ENCODE assay signal across 15 mouse cellular contexts in genomic region chr2:120046486-120047310, GRCm38 (mm10). TPM values are rescaled to one million over a fixed set of nuclear protein-coding genes. Genes with fewer than 3 reads are reported as not detected.
A peak's percentile ranks its signal among the peaks of the same experiment; 100 is the strongest.
DNase-seq lines count a peak whose midpoint lies in the region; ATAC-seq lines count a peak whose summit lies in the region.
"Had no signal": no experiment of that assay in that cellular context is flagged by ENCODE, and none has a peak within 500 bp of the region (broad histone marks: within the 10 kb centered on the region; RNA-seq: fewer than 3 reads in every experiment).

No protein-coding gene starts in this region.

- H3K4me1 ChIP-seq in hindbrain, embryonic 11.5 days (replicated peaks; ENCODE audit: control insufficient read depth, insufficient read depth, low read length), result no peaks in the 10 kb centered on the region
- no peaks in the 10 kb centered on the region for H3K4me1 ChIP-seq in hindbrain, embryonic 14.5 days (replicated peaks; ENCODE audit: control insufficient read depth, insufficient read depth, low read length)
- peaks cover 38% of the 10 kb centered on the region for H3K4me1 ChIP-seq in limb, embryonic 13.5 days
- no peaks in the 10 kb centered on the region for H3K4me1 ChIP-seq in forebrain, embryonic 14.5 days (ENCODE audit: control insufficient read depth, insufficient read depth, low read length)

- 0 out of 2 replicates have a peak overlapping the region, but pooled peaks have one; percentile 11 for H3K9ac ChIP-seq in hindbrain, embryonic 11.5 days (ENCODE audit: low read depth, low read length)
- no peak overlapping the region for H3K9ac ChIP-seq in hindbrain, embryonic 14.5 days
- 0 out of 2 replicates have a peak overlapping the region, but pooled peaks have one; percentile 31 for H3K9ac ChIP-seq in limb, embryonic 13.5 days
- no peak overlapping the region for H3K9ac ChIP-seq in forebrain, embryonic 14.5 days (ENCODE audit: low read length)
- H3K9ac ChIP-seq: liver, embryonic 14.5 days had no signal

- H3K9me3 ChIP-seq in hindbrain, embryonic 11.5 days (ENCODE audit: control insufficient read depth, low read length), result no peaks in the 10 kb centered on the region
- no peaks in the 10 kb centered on the region for H3K9me3 ChIP-seq in hindbrain, embryonic 14.5 days (ENCODE audit: control insufficient read depth, low read length)
- no peaks in the 10 kb centered on the region for H3K9me3 ChIP-seq in limb, embryonic 13.5 days
- no peaks in the 10 kb centered on the region for H3K9me3 ChIP-seq in forebrain, embryonic 14.5 days (replicated peaks; ENCODE audit: control insufficient read depth, low read length)

- no peak overlapping the region for H3K4me3 ChIP-seq in hindbrain, embryonic 11.5 days (ENCODE audit: low read depth, low read length)
- no peak overlapping the region for H3K4me3 ChIP-seq in hindbrain, embryonic 14.5 days (replicated peaks; ENCODE audit: low read length)
- no peak overlapping the region for H3K4me3 ChIP-seq in limb, embryonic 13.5 days
- no peak overlapping the region for H3K4me3 ChIP-seq in forebrain, embryonic 14.5 days (ENCODE audit: low read depth, low read length)
- H3K4me3 ChIP-seq: erythroblast, embryonic 14.5 days; myocyte had no signal

- no peak overlapping the region for H3K4me2 ChIP-seq in hindbrain, embryonic 11.5 days (replicated peaks; ENCODE audit: low read depth, low read length)
- H3K4me2 ChIP-seq in hindbrain, embryonic 14.5 days (replicated peaks), result no peak overlapping the region
- H3K4me2 ChIP-seq in limb, embryonic 13.5 days (replicated peaks), result no peak overlapping the region
- no peak overlapping the region for H3K4me2 ChIP-seq in forebrain, embryonic 14.5 days (ENCODE audit: low read length)

- H3K27ac ChIP-seq in hindbrain, embryonic 11.5 days (ENCODE audit: low read depth, low read length), result no peak overlapping the region
- no peak overlapping the region for H3K27ac ChIP-seq in hindbrain, embryonic 14.5 days
- no peak overlapping the region for H3K27ac ChIP-seq in limb, embryonic 13.5 days
- H3K27ac ChIP-seq in forebrain, embryonic 14.5 days (ENCODE audit: low read depth, low read length), result no peak overlapping the region
- H3K27ac ChIP-seq: liver, embryonic 14.5 days had no signal

- WGBS in hindbrain, embryonic 11.5 days, result 72% methylated on average over 14 of the region's 14 CpGs
- 71% methylated on average over 14 of the region's 14 CpGs for WGBS in hindbrain, embryonic 14.5 days
- WGBS in limb, embryonic 13.5 days, result 58% methylated on average over 14 of the region's 14 CpGs
- 73% methylated on average over 14 of the region's 14 CpGs for WGBS in forebrain, embryonic 14.5 days

- DNase-seq in hindbrain, embryonic 11.5 days (ENCODE audit: low spot score), result no peak
- no peak for DNase-seq in hindbrain, embryonic 14.5 days (ENCODE audit: low spot score)
- DNase-seq in brain, adult 2 months (ENCODE audit: low read depth, low spot score), result peak; percentile 89
- DNase-seq in frontal cortex, postnatal 36 days (ENCODE audit: low spot score in 2 of 2), result peak; percentile 58 to 65
- no peak for DNase-seq in forebrain, embryonic 14.5 days (ENCODE audit: low spot score)
- no peak for DNase-seq in cerebellum, postnatal 4 days (ENCODE audit: low spot score in 2 of 2)
- DNase-seq in cerebellum, adult 11-12 months, result no peak
- DNase-seq: gastrocnemius, postnatal 10 days; kidney, adult 11 months; thymus, postnatal 36 days had no signal

- no peak for ATAC-seq in hindbrain, embryonic 11.5 days (ENCODE audit: low FRiP score)
- no peak for ATAC-seq in hindbrain, embryonic 14.5 days (ENCODE audit: low FRiP score)
- ATAC-seq in limb, embryonic 13.5 days (ENCODE audit: low FRiP score, low read depth), result no peak
- no peak for ATAC-seq in forebrain, embryonic 14.5 days
- ATAC-seq: activated CD4-positive, CD25-positive, alpha-beta regulatory T cell, adult 4 months had no signal

- H3K27me3 ChIP-seq in hindbrain, embryonic 11.5 days (ENCODE audit: control insufficient read depth, insufficient read depth, low read length), result no peaks in the 10 kb centered on the region
- H3K27me3 ChIP-seq in hindbrain, embryonic 14.5 days (ENCODE audit: control insufficient read depth, insufficient read depth, low read length), result no peaks in the 10 kb centered on the region
- 0 out of 2 replicates have a peak, but pooled peaks cover 3% of the 10 kb centered on the region for H3K27me3 ChIP-seq in limb, embryonic 13.5 days
- no peaks in the 10 kb centered on the region for H3K27me3 ChIP-seq in forebrain, embryonic 14.5 days (replicated peaks; ENCODE audit: control insufficient read depth, insufficient read depth, low read length)

- H3K36me3 ChIP-seq in hindbrain, embryonic 11.5 days (ENCODE audit: control insufficient read depth, insufficient read depth, low read length), result no peaks in the 10 kb centered on the region
- H3K36me3 ChIP-seq in hindbrain, embryonic 14.5 days (replicated peaks; ENCODE audit: control insufficient read depth, insufficient read depth), result peaks cover 9% of the 10 kb centered on the region
- H3K36me3 ChIP-seq in limb, embryonic 13.5 days, result peaks cover 10% of the 10 kb centered on the region
- H3K36me3 ChIP-seq in forebrain, embryonic 14.5 days (ENCODE audit: control insufficient read depth, insufficient read depth, low read length), result peaks cover 8% of the 10 kb centered on the region

RNA-seq across cellular contexts. Expression of gene Pla2g4b, which starts 13.5 kb away (rescaled TPM):
- 1.6 and 2.5 TPM in 2 replicates for polyA plus RNA-seq in hindbrain, embryonic 11.5 days (2014; fragmentation: Nextera tagmentation; extraction: Ambion mirVana)
- polyA plus RNA-seq in hindbrain, embryonic 14.5 days (2014; fragmentation: Nextera tagmentation; extraction: Ambion mirVana), result 1.9 and 2.7 TPM in 2 replicates
- 2.4 and 3.2 TPM in 2 replicates for polyA plus RNA-seq in limb, embryonic 13.5 days (2015; fragmentation: Nextera tagmentation; extraction: Ambion mirVana)
- 1.5 TPM in 2 replicates for polyA plus RNA-seq in forebrain, embryonic 14.5 days (2014; fragmentation: Nextera tagmentation; extraction: Ambion mirVana)

RNA-seq across cellular contexts. Expression of gene Gm28042, which starts 19.4 kb away (rescaled TPM):
- 3.1 and 5.3 TPM in 2 replicates for polyA plus RNA-seq in hindbrain, embryonic 11.5 days (2014; fragmentation: Nextera tagmentation; extraction: Ambion mirVana)
- 4.0 and 4.3 TPM in 2 replicates for polyA plus RNA-seq in hindbrain, embryonic 14.5 days (2014; fragmentation: Nextera tagmentation; extraction: Ambion mirVana)
- 3.4 and 4.3 TPM in 2 replicates for polyA plus RNA-seq in limb, embryonic 13.5 days (2015; fragmentation: Nextera tagmentation; extraction: Ambion mirVana)
- polyA plus RNA-seq in forebrain, embryonic 14.5 days (2014; fragmentation: Nextera tagmentation; extraction: Ambion mirVana), result 1.9 and 4.2 TPM in 2 replicates

RNA-seq across cellular contexts. Expression of gene Jmjd7, which starts 19.4 kb away (rescaled TPM):
- polyA plus RNA-seq in hindbrain, embryonic 11.5 days (2014; fragmentation: Nextera tagmentation; extraction: Ambion mirVana), result 22.2 and 25.4 TPM in 2 replicates
- 16.6 and 23.3 TPM in 2 replicates for polyA plus RNA-seq in hindbrain, embryonic 14.5 days (2014; fragmentation: Nextera tagmentation; extraction: Ambion mirVana)
- 23.1 and 24.2 TPM in 2 replicates for polyA plus RNA-seq in limb, embryonic 13.5 days (2015; fragmentation: Nextera tagmentation; extraction: Ambion mirVana)
- polyA plus RNA-seq in forebrain, embryonic 14.5 days (2014; fragmentation: Nextera tagmentation; extraction: Ambion mirVana), result 16.4 and 23.3 TPM in 2 replicates

Comparison
In these comparisons a context has a peak if more than half of its experiments do, and no peak if none do; other contexts are left out.
1. H3K9ac ChIP-seq: peak in hindbrain, embryonic 11.5 days (single experiment) and limb, embryonic 13.5 days (single experiment); none in hindbrain, embryonic 14.5 days (single experiment) and forebrain, embryonic 14.5 days (single experiment).
2. DNase-seq: peak in brain, adult 2 months (single experiment) and frontal cortex, postnatal 36 days (2 of 2); none in hindbrain, embryonic 11.5 days (single experiment), hindbrain, embryonic 14.5 days (single experiment), forebrain, embryonic 14.5 days (single experiment), cerebellum, postnatal 4 days (0 of 2) and cerebellum, adult 11-12 months (single experiment).